Mouse (Mus musculus): ENCODE data around the gene Sh2d3c. TPM values are rescaled to one million over a fixed set of nuclear protein-coding genes. Genes with fewer than 3 reads are reported as not detected.
A peak's percentile ranks its signal among the peaks of the same experiment; 100 is the strongest.

Sh2d3c gene
- polyA plus RNA-seq, 1 experiment, result 167 TPM

DNA sequence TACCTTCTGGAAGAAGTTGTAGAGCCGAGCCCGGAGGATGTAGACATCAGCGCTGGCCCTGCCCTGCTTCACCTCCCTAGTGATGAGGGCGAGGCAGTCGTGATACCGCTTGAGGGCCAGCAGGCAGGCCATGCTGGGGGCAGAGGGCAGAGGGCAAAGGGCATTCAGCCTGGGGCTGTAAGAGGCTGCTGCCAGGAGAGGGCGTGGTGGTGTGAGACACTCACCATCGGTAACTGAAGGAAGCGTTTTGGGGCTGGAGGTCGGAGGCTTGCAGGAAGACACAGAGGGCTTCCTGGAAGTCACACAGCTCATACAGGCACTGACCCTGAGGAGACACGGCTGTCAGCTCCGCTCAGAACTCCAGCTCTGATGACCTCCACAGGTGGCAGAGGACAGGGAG, 51.0 kb downstream of the Sh2d3c start:
- H3K4me1 ChIP-seq (ENCODE audit: control insufficient read depth, insufficient read depth, low read length), result 0 out of 2 replicates have a peak, but pooled peaks cover 3% of the 10 kb centered on the region
- 35% methylated on average over 12 of the region's 12 CpGs for WGBS
- H3K4me3 ChIP-seq (replicated peaks; ENCODE audit: extremely low read depth, low read depth, low read length), result no peak overlapping the region
- TF ChIP-seq CTCF (IDR thresholded peaks at IDR 0.05; ENCODE audit: insufficient read depth, low read length), result no peak
- no peak for TF ChIP-seq POLR2A (IDR thresholded peaks at IDR 0.05; ENCODE audit: borderline replicate concordance, extremely low read depth, low read depth, low read length)
- no peak for DNase-seq

DNA sequence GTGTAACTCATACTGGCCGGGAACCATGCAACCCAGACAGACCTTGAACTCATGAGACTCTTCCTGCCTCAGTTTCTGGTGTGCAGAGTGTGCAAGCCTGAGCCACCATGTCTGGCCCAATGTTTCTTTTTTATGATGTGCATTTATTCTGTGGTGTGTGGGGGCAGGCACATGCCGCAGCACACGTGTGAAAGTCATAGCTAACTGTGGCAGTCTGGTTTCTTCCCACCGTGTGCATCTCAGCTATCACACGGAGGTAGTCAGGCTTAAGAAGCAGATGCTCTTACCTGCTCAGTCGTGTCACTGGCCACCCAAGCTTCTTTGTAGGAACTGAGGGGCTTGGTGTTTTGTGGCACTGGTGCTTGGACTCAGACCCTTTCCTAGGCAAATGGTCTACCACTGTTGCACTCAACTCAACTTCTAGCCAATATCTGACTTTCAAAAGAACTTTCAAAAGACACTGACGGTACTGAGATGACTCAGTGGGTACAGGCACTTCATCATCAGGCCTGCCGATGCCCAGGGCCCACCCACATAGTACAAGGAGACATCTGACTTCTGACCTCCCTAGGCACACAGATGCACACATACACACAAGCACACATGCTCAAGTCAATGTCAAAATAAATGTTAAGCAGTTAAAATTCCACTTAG, 51.9 kb downstream of the Sh2d3c start:
- Histone ChIP-seq H3K4me1 (ENCODE audit: control insufficient read depth, insufficient read depth, low read length) (0 out of 2 replicates have a peak, but pooled peaks cover 3% of the 10 kb centered on the region), H3K4me3 (replicated peaks; ENCODE audit: extremely low read depth, low read depth, low read length) (no peak overlapping the region)
- 77% methylated on average over 8 of the region's 8 CpGs for WGBS
- TF ChIP-seq POLR2A (IDR thresholded peaks at IDR 0.05; ENCODE audit: borderline replicate concordance, extremely low read depth, low read depth, low read length), result no peak
- no peak for TF ChIP-seq CTCF (IDR thresholded peaks at IDR 0.05; ENCODE audit: insufficient read depth, low read length)
- no peak for DNase-seq

DNA sequence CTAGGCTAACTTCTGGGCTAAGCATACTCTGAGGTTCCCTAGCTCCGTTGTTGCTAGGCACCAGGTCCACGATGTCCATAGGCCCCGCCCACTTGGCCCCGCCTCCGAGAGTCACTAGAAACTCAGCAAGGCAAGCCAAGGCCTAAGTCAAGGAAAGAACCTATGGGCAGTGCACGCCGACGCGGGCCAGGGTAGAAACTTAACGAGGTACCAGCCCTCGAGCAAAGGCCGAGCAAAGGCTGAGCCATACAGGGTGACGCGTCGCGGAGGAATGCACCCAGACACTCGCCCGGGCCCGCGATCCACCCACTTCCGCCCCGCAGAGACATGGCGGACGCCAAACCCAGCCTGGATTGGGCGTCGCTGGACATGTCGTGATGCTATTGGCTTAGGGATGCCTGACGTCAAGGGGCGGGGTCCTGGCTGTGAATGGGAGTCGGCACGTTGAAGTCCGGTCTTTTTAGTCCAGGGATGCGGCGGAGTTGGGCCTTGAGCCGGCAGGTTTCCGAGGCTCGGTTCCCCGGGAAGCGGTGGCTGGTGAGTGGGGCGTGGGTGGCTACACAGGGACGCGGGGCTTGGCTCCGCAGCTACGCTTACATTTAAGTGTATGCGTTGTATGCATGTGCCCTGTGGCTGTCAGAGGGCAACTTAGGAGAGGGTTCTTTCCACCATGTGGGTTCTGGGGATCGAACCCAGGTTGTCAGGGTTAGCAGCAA, 54.7 kb downstream of the Sh2d3c start, which contains the start of the genes Ttc16 and Ptrh1:
Gene Ttc16 (minus strand): TSS at position 275 of the 716 bp plus-strand sequence.
Gene Ptrh1 (plus strand): TSS at position 428 of the 716 bp plus-strand sequence.
- DNase-seq, result peak; percentile 99
- no peaks in the 10 kb centered on the region for H3K4me1 ChIP-seq (ENCODE audit: control insufficient read depth, insufficient read depth, low read length)
- under 1% methylated on average over 46 of the region's 46 CpGs for WGBS
- peak within 1 kb of the TSS; percentile 72 for H3K4me3 ChIP-seq (replicated peaks; ENCODE audit: extremely low read depth, low read depth, low read length)
- TF ChIP-seq POLR2A (IDR thresholded peaks at IDR 0.05; ENCODE audit: borderline replicate concordance, extremely low read depth, low read depth, low read length), result peak; percentile 36; the same call in 1 of the 2 replicates
- no peak for TF ChIP-seq CTCF (IDR thresholded peaks at IDR 0.05; ENCODE audit: insufficient read depth, low read length)

DNA sequence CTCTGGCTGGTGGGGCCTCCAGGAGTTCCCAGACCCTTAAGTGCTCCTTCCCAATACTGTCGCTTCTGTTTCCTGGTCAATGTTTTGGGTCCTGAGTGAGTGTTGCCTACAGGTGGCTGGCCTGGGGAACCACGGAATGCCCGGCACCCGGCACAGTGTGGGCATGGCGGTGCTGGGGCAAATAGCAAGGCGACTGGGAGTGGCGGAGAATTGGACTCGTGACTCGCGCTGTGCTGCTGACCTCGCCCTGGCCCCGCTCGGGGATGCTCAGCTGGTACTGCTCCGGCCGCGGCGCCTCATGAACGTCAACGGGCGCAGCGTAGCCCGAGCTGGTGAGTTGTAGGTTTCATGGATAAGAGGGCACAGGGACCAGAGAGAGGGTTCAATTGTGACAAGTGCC, 55.3 kb downstream of the Sh2d3c start:
- WGBS, result 29% methylated on average over 22 of the region's 22 CpGs
- TF ChIP-seq CTCF (IDR thresholded peaks at IDR 0.05; ENCODE audit: insufficient read depth, low read length), result no peak
- TF ChIP-seq POLR2A (IDR thresholded peaks at IDR 0.05; ENCODE audit: borderline replicate concordance, extremely low read depth, low read depth, low read length), result no peak
- no peaks in the 10 kb centered on the region for H3K4me1 ChIP-seq (ENCODE audit: control insufficient read depth, insufficient read depth, low read length)
- no peak for DNase-seq
- H3K4me3 ChIP-seq (replicated peaks; ENCODE audit: extremely low read depth, low read depth, low read length), result no peak overlapping the region

DNA sequence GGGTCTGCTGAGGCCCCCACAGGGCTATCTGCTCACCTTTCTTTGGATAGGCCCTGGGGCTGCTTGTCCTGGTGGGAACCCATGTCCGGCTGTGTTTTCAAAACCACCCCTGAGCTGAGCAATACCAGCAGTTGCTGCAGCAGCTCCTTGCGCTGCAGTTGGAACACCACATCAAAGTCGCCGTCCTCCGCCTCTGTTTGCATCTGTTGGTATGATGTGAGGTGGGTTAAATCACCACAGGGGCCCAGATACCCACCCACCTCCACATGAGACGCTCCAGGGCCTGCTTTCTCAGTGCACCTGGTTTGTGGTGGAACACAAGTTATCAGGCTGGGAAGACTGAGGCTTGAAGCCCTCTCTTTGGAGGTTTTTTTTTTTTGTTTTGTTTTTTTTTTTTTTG, 57.2 kb downstream of the Sh2d3c start:
- Histone ChIP-seq H3K4me3 (replicated peaks; ENCODE audit: extremely low read depth, low read depth, low read length) (no peak overlapping the region), H3K4me1 (ENCODE audit: control insufficient read depth, insufficient read depth, low read length) (no peaks in the 10 kb centered on the region)
- 91% methylated on average over 6 of the region's 6 CpGs for WGBS
- TF ChIP-seq CTCF (IDR thresholded peaks at IDR 0.05; ENCODE audit: insufficient read depth, low read length) (no peak), POLR2A (IDR thresholded peaks at IDR 0.05; ENCODE audit: borderline replicate concordance, extremely low read depth, low read depth, low read length) (no peak)
- DNase-seq, result no peak

DNA sequence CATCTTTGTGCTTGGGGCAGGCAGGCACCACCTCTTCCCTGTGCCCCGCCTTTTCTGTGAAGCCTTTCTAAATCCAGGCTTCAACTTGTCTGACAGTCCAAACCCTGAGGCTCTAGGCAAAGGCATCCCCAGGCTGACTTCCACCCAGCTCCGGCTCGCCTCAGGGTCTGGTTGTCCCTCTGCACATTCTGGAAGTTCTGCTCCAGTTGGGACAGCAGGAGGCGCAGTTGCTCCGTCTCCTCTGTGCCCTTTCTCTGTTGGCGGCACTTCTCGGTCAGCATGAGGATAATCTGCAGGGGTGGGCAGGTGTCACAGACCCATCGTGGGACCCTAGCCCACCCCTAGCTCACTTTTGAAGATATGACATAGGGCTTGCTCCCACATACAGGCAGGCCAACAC, 58.3 kb downstream of the Sh2d3c start:
- H3K4me1 ChIP-seq (ENCODE audit: control insufficient read depth, insufficient read depth, low read length), result peaks cover 3% of the 10 kb centered on the region
- peak; percentile 66 for DNase-seq
- WGBS, result 11% methylated on average over 8 of the region's 8 CpGs
- no peak for TF ChIP-seq POLR2A (IDR thresholded peaks at IDR 0.05; ENCODE audit: borderline replicate concordance, extremely low read depth, low read depth, low read length)
- peak; percentile 94 for TF ChIP-seq CTCF (IDR thresholded peaks at IDR 0.05; ENCODE audit: insufficient read depth, low read length)
- H3K4me3 ChIP-seq (replicated peaks; ENCODE audit: extremely low read depth, low read depth, low read length), result no peak overlapping the region

DNA sequence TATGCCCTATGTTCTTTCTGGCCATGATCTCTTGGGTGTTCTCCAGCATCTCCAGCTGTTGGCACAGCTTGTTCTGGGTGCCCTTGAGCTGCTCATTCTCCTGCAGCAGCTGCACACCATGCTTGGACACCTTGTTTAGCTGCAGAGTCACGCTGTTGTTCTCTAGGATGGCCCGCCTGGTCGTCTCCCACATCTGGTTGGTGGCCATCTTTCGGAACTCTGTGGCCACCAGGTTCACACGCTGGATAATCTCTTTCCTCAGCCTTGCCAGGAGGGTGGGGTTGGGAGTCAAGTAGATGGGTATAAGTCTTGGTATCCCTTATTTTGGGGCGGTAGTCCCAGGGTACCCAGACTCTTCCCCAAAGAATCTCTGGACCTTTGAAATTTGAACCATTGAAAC, 58.9 kb downstream of the Sh2d3c start:
- Histone ChIP-seq H3K4me1 (ENCODE audit: control insufficient read depth, insufficient read depth, low read length) (peaks cover 4% of the 10 kb centered on the region), H3K4me3 (replicated peaks; ENCODE audit: extremely low read depth, low read depth, low read length) (no peak overlapping the region)
- no peak for TF ChIP-seq CTCF (IDR thresholded peaks at IDR 0.05; ENCODE audit: insufficient read depth, low read length)
- no peak for TF ChIP-seq POLR2A (IDR thresholded peaks at IDR 0.05; ENCODE audit: borderline replicate concordance, extremely low read depth, low read depth, low read length)
- DNase-seq, result no peak
- 85% methylated on average over 6 of the region's 6 CpGs for WGBS

DNA sequence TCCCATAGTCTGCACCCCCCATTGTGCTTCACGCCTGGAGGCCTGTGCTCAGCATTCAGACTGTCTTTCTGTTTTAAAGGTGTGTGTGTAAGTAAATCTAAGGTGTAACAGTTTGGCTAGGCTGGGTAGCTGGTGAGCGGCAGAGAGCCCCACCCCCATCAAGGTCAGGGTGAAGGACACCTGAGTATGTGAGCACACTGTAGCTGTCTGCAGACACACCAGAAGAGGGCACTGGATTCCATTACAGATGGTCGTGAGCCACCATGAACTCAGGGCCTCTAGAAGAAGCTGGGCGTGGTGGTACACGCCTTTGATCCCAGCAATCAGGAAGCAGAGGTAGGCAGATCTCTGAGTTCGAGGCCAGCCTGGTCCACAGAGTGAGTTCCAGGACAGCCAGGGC, 60.9 kb downstream of the Sh2d3c start:
- Histone ChIP-seq H3K4me3 (replicated peaks; ENCODE audit: extremely low read depth, low read depth, low read length) (no peak overlapping the region), H3K4me1 (ENCODE audit: control insufficient read depth, insufficient read depth, low read length) (peaks cover 4% of the 10 kb centered on the region)
- WGBS, result 76% methylated on average over 6 of the region's 6 CpGs
- TF ChIP-seq POLR2A (IDR thresholded peaks at IDR 0.05; ENCODE audit: borderline replicate concordance, extremely low read depth, low read depth, low read length) (no peak), CTCF (IDR thresholded peaks at IDR 0.05; ENCODE audit: insufficient read depth, low read length) (no peak)
- DNase-seq, result no peak

DNA sequence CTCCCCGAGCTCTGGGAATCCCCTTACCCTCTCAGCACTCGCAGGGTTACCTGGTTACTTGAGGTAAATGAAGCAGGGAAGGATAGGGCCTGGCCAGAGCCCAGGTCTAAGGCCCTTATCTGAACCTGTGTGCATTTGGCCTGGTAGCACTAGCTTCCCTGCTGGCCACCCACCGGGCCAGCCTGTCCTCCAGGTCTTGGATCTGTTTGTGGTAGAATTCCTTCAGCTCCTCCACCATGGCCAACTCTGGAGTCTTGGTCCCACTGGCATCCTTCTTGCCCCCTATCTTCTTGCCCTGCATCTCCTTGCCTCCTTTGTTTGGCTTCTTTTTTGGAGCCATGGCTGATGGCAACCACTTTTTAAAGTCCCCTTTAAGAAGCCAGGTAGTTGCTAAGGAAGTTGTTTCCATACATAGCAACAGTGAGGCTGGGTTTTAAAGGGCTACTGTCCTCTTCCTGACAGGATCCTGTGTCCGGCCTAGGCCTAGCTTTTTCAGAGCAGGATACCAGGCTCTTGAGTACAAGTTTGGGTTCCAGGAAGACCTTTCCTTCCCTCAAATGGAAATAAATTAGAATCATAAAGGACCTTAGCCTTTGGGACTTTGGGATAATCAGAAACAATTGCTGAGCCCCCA, 63.3 kb downstream of the Sh2d3c start, which contains the start of gene Cfap157:
Gene Cfap157 (minus strand): TSS at position 381 of the 634 bp plus-strand sequence.
- DNase-seq, result peak; percentile 30
- Histone ChIP-seq H3K4me3 (replicated peaks; ENCODE audit: extremely low read depth, low read depth, low read length) (peak within 1 kb of the TSS; percentile 41), H3K4me1 (ENCODE audit: control insufficient read depth, insufficient read depth, low read length) (peaks cover 4% of the 10 kb centered on the region)
- 56% methylated on average over 4 of the region's 4 CpGs for WGBS
- no peak for TF ChIP-seq CTCF (IDR thresholded peaks at IDR 0.05; ENCODE audit: insufficient read depth, low read length)
- TF ChIP-seq POLR2A (IDR thresholded peaks at IDR 0.05; ENCODE audit: borderline replicate concordance, extremely low read depth, low read depth, low read length), result 0 out of 2 replicates have a peak, but pooled peaks have one; percentile 6

Data from lung, adult 2 months (tissue).